Mouse (Mus musculus): ENCODE results near the gene Prss50.

DNA sequence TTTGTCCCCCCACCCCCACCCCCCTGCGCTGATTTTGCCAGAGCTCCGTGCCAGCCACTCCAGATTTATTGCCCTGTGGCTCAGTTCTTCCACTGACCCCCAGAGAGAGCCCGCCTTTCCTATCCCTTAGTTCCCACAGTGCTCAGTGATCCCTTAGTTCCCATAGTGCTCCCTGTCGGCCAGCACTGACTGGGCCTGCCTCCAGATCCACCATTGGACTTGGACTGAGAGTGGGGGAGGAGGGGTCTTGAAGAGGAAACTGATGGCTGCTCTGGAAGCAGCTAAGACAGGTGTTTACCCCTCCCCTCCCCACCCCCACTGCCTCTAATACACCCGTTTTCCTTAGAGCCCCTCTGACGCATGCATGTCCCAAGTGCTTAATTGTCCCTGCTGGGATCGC is 38.2 kb downstream of the Prss50 start:
- TF ChIP-seq CTCF (IDR thresholded peaks at IDR 0.05; ENCODE audit: low read depth), result no peak
- TF ChIP-seq EP300 (IDR thresholded peaks at IDR 0.05; ENCODE audit: low read depth), result no peak
